Mouse (Mus musculus) ovary, adult 18-20 months (tissue): ENCODE measurements around the gene Pcx.

Experiments used
- DNase-seq: peaks from one replicate; pipeline ENCODE4 v3.0.0; 2022; ENCODE audit warnings: low spot score, mixed read lengths

The Pcx gene

GRCm38 (mm10) chr19:4619461-4619860 is 109.2 kb downstream of the Pcx start:
- no peak for DNase-seq

GRCm38 (mm10) chr19:4620721-4621120 is 110.4 kb downstream of the Pcx start:
- no peak for DNase-seq

GRCm38 (mm10) chr19:4622780-4623179 is 112.5 kb downstream of the Pcx start:
- no peak for DNase-seq

GRCm38 (mm10) chr19:4623419-4623818 is 113.1 kb downstream of the Pcx start:
- DNase-seq = no peak

GRCm38 (mm10) chr19:4624006-4624405 is 113.7 kb downstream of the Pcx start:
- no peak for DNase-seq

- DNase-seq = no peak
These were observed 114.3 kb downstream of the Pcx start for GRCm38 (mm10) chr19:4624406-4625178.

GRCm38 (mm10) chr19:4625179-4625828 is 115.0 kb downstream of the Pcx start, which contains the start of gene Rce1:
Gene Rce1, minus strand, starts transcription at chr19:4625641.
- peak; percentile 74 for DNase-seq

- no peak for DNase-seq
These were observed 115.7 kb downstream of the Pcx start for GRCm38 (mm10) chr19:4625829-4626535.

- DNase-seq = no peak
These were observed 118.5 kb downstream of the Pcx start for GRCm38 (mm10) chr19:4628819-4629218.

- no peak for DNase-seq
These were observed 125.7 kb downstream of the Pcx start for GRCm38 (mm10) chr19:4635986-4636385.

GRCm38 (mm10) chr19:4644271-4644670 is 134.0 kb downstream of the Pcx start:
- no peak for DNase-seq

- no peak for DNase-seq
These were observed 136.7 kb downstream of the Pcx start for GRCm38 (mm10) chr19:4646917-4647492.

- DNase-seq = no peak
These were observed 147.9 kb downstream of the Pcx start for GRCm38 (mm10) chr19:4658156-4658555.

- DNase-seq = no peak
These were observed 156.5 kb downstream of the Pcx start for GRCm38 (mm10) chr19:4666815-4667214.

GRCm38 (mm10) chr19:4670776-4671175 is 160.5 kb downstream of the Pcx start:
- no peak for DNase-seq
